Mouse (Mus musculus) splenic B cell, adult 2 months (primary cell): ENCODE results near the gene Plin2.
"Not testable (repeated sequence)": the region's sequence is repeated elsewhere in the genome, so short reads cannot be mapped to it uniquely, and the experiment has no call there.

Experiments used
- DNase-seq: peaks from one replicate; pipeline ENCODE4 v3.0.0-alpha.2; 2011; ENCODE audit warnings: low read depth, low spot score
- H3K27me3 ChIP-seq: 2 replicates; pipeline ENCODE4 v1.6.1; 2012; ENCODE audit warnings: mild to moderate bottlenecking, low read length, moderate library complexity, mixed read lengths; ENCODE audit not compliant: control insufficient read depth, poor library complexity, insufficient read depth, severe bottlenecking
- H3K36me3 ChIP-seq: 2 replicates; pipeline ENCODE4 v1.6.1; 2012; ENCODE audit warnings: mild to moderate bottlenecking, low read length, moderate library complexity, mixed read lengths; ENCODE audit not compliant: control insufficient read depth, poor library complexity, insufficient read depth, severe bottlenecking

Gene Plin2

GRCm38 (mm10) chr4:86670582-86671306 is 884 bp upstream of the Plin2 start:
- Histone ChIP-seq H3K27me3 (no peaks in the 10 kb centered on the region), H3K36me3 (no peaks in the 10 kb centered on the region)
- no peak for DNase-seq

GRCm38 (mm10) chr4:86669241-86669753 is 563 bp downstream of the Plin2 start:
- H3K27me3 ChIP-seq, H3K36me3 ChIP-seq: not testable (repeated sequence)
- peak; percentile 24 for DNase-seq

- Histone ChIP-seq H3K36me3 (no peaks in the 10 kb centered on the region), H3K27me3 (no peaks in the 10 kb centered on the region)
- no peak for DNase-seq
These were observed 1.4 kb downstream of the Plin2 start for GRCm38 (mm10) chr4:86668290-86669000.

- Histone ChIP-seq H3K27me3 (no peaks in the 10 kb centered on the region), H3K36me3 (peaks cover 4% of the 10 kb centered on the region; the same call in 1 of the 2 replicates)
- no peak for DNase-seq
These were observed 4.3 kb downstream of the Plin2 start for GRCm38 (mm10) chr4:86665596-86665995.

GRCm38 (mm10) chr4:86663919-86664318 is 5.9 kb downstream of the Plin2 start:
- DNase-seq = no peak
- Histone ChIP-seq H3K27me3 (no peaks in the 10 kb centered on the region), H3K36me3 (peaks cover 4% of the 10 kb centered on the region)

GRCm38 (mm10) chr4:86657176-86657575 is 12.7 kb downstream of the Plin2 start:
- Histone ChIP-seq H3K36me3 (peaks cover 4% of the 10 kb centered on the region), H3K27me3 (no peaks in the 10 kb centered on the region)
- no peak for DNase-seq

GRCm38 (mm10) chr4:86656410-86656809 is 13.4 kb downstream of the Plin2 start:
- not testable (repeated sequence) for DNase-seq, H3K36me3 ChIP-seq, H3K27me3 ChIP-seq

GRCm38 (mm10) chr4:86651686-86652384 is 18.0 kb downstream of the Plin2 start:
- Histone ChIP-seq H3K27me3 (no peaks in the 10 kb centered on the region), H3K36me3 (no peaks in the 10 kb centered on the region)
- DNase-seq = peak; percentile 9

GRCm38 (mm10) chr4:86648394-86648793 is 21.5 kb downstream of the Plin2 start:
- H3K36me3 ChIP-seq, H3K27me3 ChIP-seq, DNase-seq: not testable (repeated sequence)

GRCm38 (mm10) chr4:86637561-86637960 is 32.3 kb downstream of the Plin2 start:
- not testable (repeated sequence) for H3K36me3 ChIP-seq, H3K27me3 ChIP-seq, DNase-seq

- not testable (repeated sequence) for DNase-seq, H3K36me3 ChIP-seq, H3K27me3 ChIP-seq
These were observed 35.0 kb downstream of the Plin2 start for GRCm38 (mm10) chr4:86634873-86635272.

GRCm38 (mm10) chr4:86634312-86634711 is 35.5 kb downstream of the Plin2 start:
- not testable (repeated sequence) for DNase-seq, H3K36me3 ChIP-seq, H3K27me3 ChIP-seq

- DNase-seq, H3K27me3 ChIP-seq, H3K36me3 ChIP-seq: not testable (repeated sequence)
These were observed 37.3 kb downstream of the Plin2 start for GRCm38 (mm10) chr4:86632556-86632955.

- no peak for DNase-seq
- no peaks in the 10 kb centered on the region for H3K36me3 ChIP-seq
- H3K27me3 ChIP-seq = no peaks in the 10 kb centered on the region
These were observed 38.0 kb downstream of the Plin2 start for GRCm38 (mm10) chr4:86631831-86632230.

GRCm38 (mm10) chr4:86626496-86626895 is 43.4 kb downstream of the Plin2 start:
- DNase-seq, H3K36me3 ChIP-seq, H3K27me3 ChIP-seq: not testable (repeated sequence)
